Mouse (Mus musculus) heart, postnatal 4 days (tissue): ENCODE measurements around the gene Lpar4. TPM values are rescaled to one million over a fixed set of nuclear protein-coding genes. Genes with fewer than 3 reads are reported as not detected.

Experiments
- DNase-seq: peaks from one replicate; pipeline ENCODE4 v3.0.0; 2021
- total RNA-seq, 2 experiments: library from RNA; stranded (reverse); gene quantifications; 2 replicates each; pipeline ENCODE4 v1.2.3; 2021

The Lpar4 gene
- 10 to 100 TPM; 10.8 to 12.6 TPM for total RNA-seq

GRCm38 (mm10) chrX:106920175-106920827, at the start of gene Lpar4:
Lpar4 (plus strand) TSS chrX:106920625.
- peak; percentile 48 for DNase-seq

DNA sequence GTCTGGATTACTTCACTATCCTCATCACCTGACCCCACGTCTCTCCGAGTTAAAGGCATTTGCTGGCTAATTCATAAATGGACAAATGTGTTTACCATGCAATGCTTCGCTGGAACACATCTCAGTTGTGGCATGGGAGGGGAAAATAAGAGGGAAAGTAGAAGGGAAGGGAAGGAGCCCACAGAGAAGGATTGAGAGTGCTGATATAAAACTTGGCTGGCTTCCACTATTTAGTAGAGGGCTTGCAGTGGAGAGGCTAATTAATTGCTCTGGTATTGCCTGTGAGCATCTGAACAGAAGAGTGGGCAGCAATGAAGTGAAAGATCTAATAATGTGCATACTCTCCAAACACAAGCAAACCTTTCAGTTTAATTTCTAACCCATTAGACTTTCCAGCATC, 49.0 kb upstream of the Lpar4 start:
- DNase-seq = no peak

- no peak for DNase-seq
These were observed 48.5 kb upstream of the Lpar4 start for GRCm38 (mm10) chrX:106871894-106872293.

DNA sequence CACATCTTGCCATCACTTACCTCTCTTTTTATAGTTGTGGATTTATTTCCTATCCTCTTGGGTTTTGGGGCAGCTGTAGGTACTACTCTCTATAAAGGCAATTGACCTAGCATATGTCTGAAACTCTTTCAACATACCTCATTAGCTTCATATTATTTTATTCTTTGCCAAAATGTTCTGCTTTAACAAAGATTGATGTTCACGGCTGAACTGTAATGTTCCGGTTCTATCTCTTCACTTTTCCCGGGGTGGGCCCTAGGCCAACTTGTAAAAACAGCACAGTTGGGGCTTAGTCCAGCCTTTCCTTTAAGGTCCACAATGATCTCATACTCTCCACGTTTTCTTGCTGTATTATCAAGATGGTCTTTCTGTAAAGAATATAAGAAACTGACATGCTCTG, 48.1 kb upstream of the Lpar4 start:
- no peak for DNase-seq

DNA sequence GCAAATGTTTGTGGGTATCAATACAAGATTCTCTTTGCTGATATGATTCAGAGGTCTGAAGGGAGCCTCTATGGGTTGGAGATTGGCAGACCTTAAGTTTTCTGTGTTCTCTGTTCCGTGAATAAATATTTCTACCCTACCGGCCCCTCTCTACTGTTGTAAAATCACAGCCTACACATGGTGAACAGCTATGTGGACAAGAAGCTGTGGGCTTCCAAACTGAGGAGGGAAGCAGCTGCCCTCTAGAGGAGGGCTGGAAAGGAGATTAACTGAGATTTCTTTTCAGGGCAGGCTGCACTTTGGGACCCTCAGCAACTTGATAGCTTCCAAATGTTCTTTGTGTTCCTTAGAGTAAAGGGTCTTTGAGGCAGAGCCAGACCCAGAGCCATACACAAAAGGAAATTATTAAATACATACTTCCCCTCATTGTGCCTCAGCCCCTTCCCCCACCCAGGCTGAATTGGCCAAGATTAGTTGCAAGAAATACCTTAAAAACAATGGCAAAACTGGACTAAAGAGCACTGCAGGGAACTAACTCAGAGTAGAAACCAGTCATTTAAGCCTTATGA, 22.6 kb upstream of the Lpar4 start:
- peak; percentile 5 for DNase-seq

DNA sequence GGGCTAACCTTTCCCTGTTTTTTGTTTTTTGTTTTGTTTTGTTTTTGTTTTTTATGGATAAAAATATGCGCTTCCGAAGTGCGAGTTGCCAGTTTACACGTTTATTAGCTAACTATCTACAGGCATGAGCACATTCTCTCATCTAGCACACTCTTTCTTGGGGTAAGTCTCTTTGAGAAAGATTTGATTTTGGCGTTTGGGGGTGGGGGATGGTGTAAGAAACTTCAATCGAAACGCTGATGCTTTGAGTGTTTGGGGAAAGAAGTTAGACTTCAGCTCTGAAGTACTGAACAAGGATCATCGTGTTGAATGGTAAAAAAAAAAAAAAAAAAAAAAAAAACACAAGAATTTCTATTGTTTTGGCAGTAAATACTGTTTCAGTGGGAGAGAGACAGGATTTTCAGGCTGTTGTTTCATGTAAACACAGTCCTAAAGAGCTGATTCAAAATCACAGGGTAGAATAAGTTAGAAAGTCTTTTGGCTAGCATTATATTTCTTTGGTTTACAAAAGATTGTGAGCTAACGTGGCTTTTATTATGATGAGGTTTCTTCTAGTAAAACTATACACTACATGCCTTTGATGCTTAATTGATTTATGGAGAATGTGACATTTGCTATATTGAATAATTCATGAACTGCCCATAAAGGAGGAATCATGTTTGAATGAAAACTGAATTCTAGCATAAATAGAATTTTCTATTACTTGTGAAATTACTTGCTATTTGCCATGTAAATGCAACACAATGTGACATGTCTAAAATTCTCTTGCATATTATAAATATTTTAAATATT, 599 bp downstream of the Lpar4 start:
- DNase-seq = no peak

DNA sequence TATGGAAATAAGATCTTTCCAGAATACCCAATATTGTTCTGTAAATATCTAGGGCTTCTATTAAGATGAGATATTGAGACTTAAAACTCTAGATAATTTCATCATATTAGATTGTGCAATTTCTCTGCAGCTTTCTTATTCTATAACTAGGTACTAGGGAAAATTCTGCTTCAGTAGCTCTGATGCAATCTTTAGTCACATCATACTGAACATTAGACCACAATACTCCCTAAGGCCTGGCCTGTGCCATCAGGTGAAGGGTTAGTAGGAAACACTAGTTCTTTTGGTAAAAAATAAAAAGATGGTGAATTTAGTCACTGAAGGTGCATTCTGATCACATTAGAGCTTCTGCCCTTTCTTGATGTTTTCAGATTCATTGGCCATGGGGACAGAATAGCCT, 4.1 kb downstream of the Lpar4 start:
- DNase-seq = no peak

DNA sequence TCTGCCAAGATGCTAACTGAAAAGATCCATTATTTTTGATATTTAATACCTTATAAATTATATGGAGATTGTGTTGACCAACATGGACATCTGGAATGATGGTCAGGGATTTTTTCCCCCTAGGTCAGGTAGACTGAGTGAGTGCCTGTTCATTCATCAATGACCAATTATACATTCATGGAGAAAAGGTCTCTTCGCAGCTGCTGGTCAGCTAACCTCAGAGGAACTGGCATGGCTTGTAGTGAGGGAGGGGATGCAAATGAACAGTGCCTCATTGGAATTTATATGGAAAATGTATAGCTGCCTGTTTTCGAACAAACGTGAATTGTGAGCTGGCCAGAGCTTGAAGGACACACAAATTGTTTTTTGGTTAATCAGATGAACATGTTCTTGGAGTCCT, 18.9 kb downstream of the Lpar4 start:
- DNase-seq = no peak

DNA sequence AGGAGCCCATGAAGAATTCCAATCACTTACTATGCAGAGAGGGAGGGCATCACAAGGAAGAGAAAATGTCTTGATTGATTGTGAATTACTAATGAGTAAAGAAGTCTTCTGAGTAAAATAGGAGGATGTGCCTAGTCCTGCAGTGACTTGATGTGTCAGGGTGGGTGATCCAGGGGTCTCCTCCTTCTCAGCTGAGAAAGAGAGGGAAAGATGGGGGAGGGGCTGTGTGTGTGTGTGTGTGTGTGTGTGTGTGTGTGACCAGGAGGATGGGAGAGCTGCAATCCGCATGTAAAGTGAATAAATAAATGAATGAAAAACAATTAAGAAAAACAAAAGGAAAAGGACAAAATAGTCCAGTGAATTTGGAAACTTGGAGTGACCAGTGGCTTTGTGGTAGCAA, 30.1 kb downstream of the Lpar4 start:
- no peak for DNase-seq

DNA sequence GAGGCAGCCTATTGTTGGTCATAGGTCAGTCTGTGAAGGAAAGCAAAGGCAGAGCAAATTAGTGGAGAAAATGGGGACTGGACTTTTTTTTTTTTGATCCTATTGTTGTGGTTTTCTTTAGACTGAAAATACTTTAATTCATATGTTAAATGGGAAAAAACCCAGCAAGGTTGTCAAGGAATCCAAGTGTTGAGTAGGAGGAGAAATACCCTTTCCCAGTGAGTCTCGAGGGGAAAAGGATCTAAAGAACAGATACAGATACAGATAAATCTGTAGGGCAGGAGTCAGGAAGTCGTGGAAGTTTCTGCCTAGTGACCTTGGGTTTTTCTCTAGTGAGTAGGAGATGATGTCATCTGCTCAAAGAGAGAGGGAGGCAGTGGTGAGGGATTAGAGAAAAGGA, 30.6 kb downstream of the Lpar4 start:
- DNase-seq = no peak

- no peak for DNase-seq
These were observed 33.4 kb downstream of the Lpar4 start for GRCm38 (mm10) chrX:106953840-106954239.

DNA sequence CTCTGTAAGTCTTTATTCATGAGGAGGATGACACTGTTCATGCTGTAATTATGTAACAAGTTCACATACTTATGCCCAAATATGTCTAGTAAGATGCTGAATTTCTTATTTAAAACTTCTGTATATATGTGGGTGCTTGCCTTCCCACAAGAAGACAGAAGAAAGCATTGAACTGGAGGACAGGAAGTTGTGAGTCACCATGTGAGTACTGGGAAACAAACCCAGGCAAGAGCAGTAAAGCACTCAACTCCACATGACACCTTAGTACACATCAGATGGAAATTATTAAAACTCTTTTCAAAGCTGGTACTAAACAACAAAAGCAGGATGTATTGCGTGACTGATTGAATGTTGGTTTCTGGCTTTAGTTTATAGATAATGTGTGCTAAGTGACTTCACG, 41.8 kb downstream of the Lpar4 start:
- DNase-seq = no peak

GRCm38 (mm10) chrX:106964326-106964725, 43.9 kb downstream of the Lpar4 start:
- peak; percentile 21 for DNase-seq

Other genes with a start within 250 kb of the Lpar4 start
- gene Rtl3, start 80.0 kb upstream of the Lpar4 start, total RNA-seq = 10 to 100 TPM; 10.1 to 10.3 TPM
- not detected for gene P2ry10, start 167.9 kb downstream of the Lpar4 start, total RNA-seq
- 1 to 10 TPM; 2.4 to 2.7 TPM for gene P2ry10b, start 228.3 kb downstream of the Lpar4 start, total RNA-seq